16 mouse cellular contexts compared by ENCODE assay signal in genomic region chr2:77896843-77897557, GRCm38 (mm10). TPM values are rescaled to one million over a fixed set of nuclear protein-coding genes. Genes with fewer than 3 reads are reported as not detected.
DNase-seq lines count a peak whose midpoint lies in the region; ATAC-seq and TF ChIP-seq lines count a peak whose summit lies in the region.
"Had no signal": no experiment of that assay in that cellular context is flagged by ENCODE, and none has a peak within 500 bp of the region (broad histone marks: within the 10 kb centered on the region; RNA-seq: fewer than 3 reads in every experiment).

No protein-coding gene starts in this region.

- H3K27me3 ChIP-seq in forebrain, postnatal 0 days (ENCODE audit: insufficient read depth, low read length): no peaks in the 10 kb centered on the region
- no peaks in the 10 kb centered on the region for H3K27me3 ChIP-seq in forebrain, embryonic 11.5 days (ENCODE audit: control insufficient read depth, insufficient read depth, low read length)
- H3K27me3 ChIP-seq in neural tube, embryonic 15.5 days (replicated peaks): no peaks in the 10 kb centered on the region
- H3K27me3 ChIP-seq in hindbrain, embryonic 13.5 days: no peaks in the 10 kb centered on the region
- H3K27me3 ChIP-seq: limb, embryonic 12.5 days had no signal

- peak; percentile 70 for DNase-seq in forebrain, postnatal 0 days
- no peak for DNase-seq in forebrain, embryonic 11.5 days (ENCODE audit: low spot score)
- DNase-seq in neural tube, embryonic 10.5 days (ENCODE audit: extremely low spot score, low spot score): peak; percentile 10
- DNase-seq in cerebellum, postnatal 10 days: peak; percentile 82 to 89
- peak; percentile 58 to 75 for DNase-seq in layer of hippocampus, postnatal 14 days (ENCODE audit: low spot score in 2 of 2)
- DNase-seq in heart, postnatal 4 days: no peak
- DNase-seq: B cell, adult 2 months; heart, adult 2 months; heart, postnatal 10 days; kidney, postnatal 4 days; lung, adult 18-20 months had no signal

- H3K36me3 ChIP-seq in forebrain, postnatal 0 days (ENCODE audit: insufficient read depth): peaks cover 38% of the 10 kb centered on the region; the same call in 1 of the 2 replicates
- H3K36me3 ChIP-seq in forebrain, embryonic 11.5 days (ENCODE audit: control insufficient read depth, insufficient read depth, low read length): no peaks in the 10 kb centered on the region; the same call in 1 of the 2 replicates
- peaks cover 44% of the 10 kb centered on the region for H3K36me3 ChIP-seq in neural tube, embryonic 15.5 days
- H3K36me3 ChIP-seq in hindbrain, embryonic 13.5 days: peaks cover 69% of the 10 kb centered on the region

- no peak overlapping the region for H3K4me3 ChIP-seq in forebrain, postnatal 0 days (ENCODE audit: low read depth, low read length)
- H3K4me3 ChIP-seq in forebrain, embryonic 11.5 days (ENCODE audit: low read depth, low read length): no peak overlapping the region
- H3K4me3 ChIP-seq in neural tube, embryonic 15.5 days (replicated peaks): no peak overlapping the region
- no peak overlapping the region for H3K4me3 ChIP-seq in hindbrain, embryonic 13.5 days
- H3K4me3 ChIP-seq: heart, adult 2 months; limb, embryonic 12.5 days had no signal

- H3K27ac ChIP-seq in forebrain, postnatal 0 days (ENCODE audit: low read depth, low read length): no peak overlapping the region
- H3K27ac ChIP-seq in forebrain, embryonic 11.5 days (ENCODE audit: low read depth, low read length): no peak overlapping the region
- no peak overlapping the region for H3K27ac ChIP-seq in neural tube, embryonic 15.5 days (replicated peaks)
- H3K27ac ChIP-seq in hindbrain, embryonic 13.5 days: no peak overlapping the region
- H3K27ac ChIP-seq: heart, adult 2 months; limb, embryonic 12.5 days; stomach, postnatal 0 days had no signal

- H3K4me1 ChIP-seq in forebrain, postnatal 0 days (ENCODE audit: insufficient read depth): no peaks in the 10 kb centered on the region
- H3K4me1 ChIP-seq in forebrain, embryonic 11.5 days (replicated peaks; ENCODE audit: control insufficient read depth, insufficient read depth, low read length): no peaks in the 10 kb centered on the region
- H3K4me1 ChIP-seq in neural tube, embryonic 15.5 days: no peaks in the 10 kb centered on the region
- H3K4me1 ChIP-seq in hindbrain, embryonic 13.5 days (replicated peaks): no peaks in the 10 kb centered on the region
- H3K4me1 ChIP-seq: limb, embryonic 12.5 days had no signal

- peak; percentile 92 for ATAC-seq in forebrain, postnatal 0 days
- no peak for ATAC-seq in forebrain, embryonic 11.5 days (replicated peaks; ENCODE audit: low FRiP score)
- ATAC-seq in neural tube, embryonic 15.5 days (ENCODE audit: low FRiP score): no peak
- ATAC-seq in hindbrain, embryonic 13.5 days (ENCODE audit: low FRiP score): no peak
- ATAC-seq: intestine, embryonic 16.5 days had no signal

- H3K9ac ChIP-seq in forebrain, postnatal 0 days: no peak overlapping the region
- H3K9ac ChIP-seq in forebrain, embryonic 11.5 days (ENCODE audit: low read length): no peak overlapping the region
- no peak overlapping the region for H3K9ac ChIP-seq in neural tube, embryonic 15.5 days (replicated peaks)
- no peak overlapping the region for H3K9ac ChIP-seq in hindbrain, embryonic 13.5 days
- H3K9ac ChIP-seq: limb, embryonic 12.5 days had no signal

- TF ChIP-seq CTCF in forebrain, postnatal 0 days (IDR thresholded peaks at IDR 0.05; ENCODE audit: low read depth): no peak

- no peaks in the 10 kb centered on the region for H3K9me3 ChIP-seq in forebrain, postnatal 0 days (ENCODE audit: low read length)
- H3K9me3 ChIP-seq in forebrain, embryonic 11.5 days (ENCODE audit: control insufficient read depth, low read length): no peaks in the 10 kb centered on the region
- H3K9me3 ChIP-seq in neural tube, embryonic 15.5 days (replicated peaks): no peaks in the 10 kb centered on the region
- no peaks in the 10 kb centered on the region for H3K9me3 ChIP-seq in hindbrain, embryonic 13.5 days
- H3K9me3 ChIP-seq: limb, embryonic 12.5 days had no signal

- no peak overlapping the region for H3K4me2 ChIP-seq in forebrain, postnatal 0 days (ENCODE audit: low read depth)
- H3K4me2 ChIP-seq in forebrain, embryonic 11.5 days (ENCODE audit: low read depth, low read length, severe bottlenecking): no peak overlapping the region
- no peak overlapping the region for H3K4me2 ChIP-seq in neural tube, embryonic 15.5 days
- no peak overlapping the region for H3K4me2 ChIP-seq in hindbrain, embryonic 13.5 days
- H3K4me2 ChIP-seq: limb, embryonic 12.5 days had no signal

- WGBS in forebrain, postnatal 0 days: 77% methylated on average over 12 of the region's 12 CpGs
- 95% methylated on average over 12 of the region's 12 CpGs for WGBS in forebrain, embryonic 11.5 days
- WGBS in neural tube, embryonic 15.5 days: 94% methylated on average over 12 of the region's 12 CpGs
- WGBS in hindbrain, embryonic 13.5 days: 95% methylated on average over 12 of the region's 12 CpGs

RNA-seq across cellular contexts. Expression of gene Cwc22, which starts 49.2 kb away (rescaled TPM):
- 20.1 and 24.6 TPM in 2 replicates for total RNA-seq in forebrain, postnatal 0 days (2014; rRNA removed)
- polyA plus RNA-seq in forebrain, postnatal 0 days (2015; fragmentation: Nextera tagmentation; extraction: Ambion mirVana): 6.1 and 10.4 TPM in 2 replicates
- 34.8 and 37.4 TPM in 2 replicates for polyA plus RNA-seq in forebrain, embryonic 11.5 days (2014; fragmentation: Nextera tagmentation; extraction: Ambion mirVana)
- 17.8 and 20.7 TPM in 2 replicates for polyA plus RNA-seq in neural tube, embryonic 15.5 days (2015; fragmentation: Nextera tagmentation; extraction: Ambion mirVana)
- total RNA-seq in layer of hippocampus, postnatal 14 days (2021): 10 to 100 TPM; 23.1 to 27.4 TPM
- total RNA-seq in heart, postnatal 4 days (2021): 10 to 100 TPM; 22.6 to 23.9 TPM
- 23.5 and 24.6 TPM in 2 replicates for polyA plus RNA-seq in hindbrain, embryonic 13.5 days (2015; fragmentation: Nextera tagmentation; extraction: Ambion mirVana)

Comparison
In these comparisons a context has a peak if more than half of its experiments do, and no peak if none do; other contexts are left out.
1. DNase-seq: peak in forebrain, postnatal 0 days (single experiment), neural tube, embryonic 10.5 days (single experiment), cerebellum, postnatal 10 days (2 of 2) and layer of hippocampus, postnatal 14 days (2 of 2); none in forebrain, embryonic 11.5 days (single experiment) and heart, postnatal 4 days (single experiment).